In genomic region chr15:63888440-63888839, GRCm38 (mm10) we compare ENCODE assay signal across 28 mouse cellular contexts. TPM values are rescaled to one million over a fixed set of nuclear protein-coding genes. Genes with fewer than 3 reads are reported as not detected.
"Had no signal": no experiment of that assay in that cellular context is flagged by ENCODE, and none has a peak within 500 bp of the region (broad histone marks: within the 10 kb centered on the region; RNA-seq: fewer than 3 reads in every experiment).

No protein-coding gene starts in this region.

RNA-seq across cellular contexts. Expression of gene Gsdmc3, which starts 10.1 kb away (rescaled TPM):
- total RNA-seq: gastrocnemius, adult 2 months; gastrocnemius, postnatal 10 days; gastrocnemius, postnatal 25 days; gastrocnemius, postnatal 4 days; heart, adult 2 months; heart, postnatal 14 days; heart, postnatal 36 days; hematopoietic stem cell, adult 5-6 weeks; hindbrain, postnatal 0 days; layer of hippocampus, adult 2 months; layer of hippocampus, postnatal 10 days; layer of hippocampus, postnatal 25 days; left cerebral cortex, adult 2 months; left cerebral cortex, postnatal 14 days; left cerebral cortex, postnatal 36 days; liver, adult 2 months had no signal
- polyA plus RNA-seq: frontal cortex, adult 2 months; heart, adult 2 months; heart, embryonic 11.5 days; heart, embryonic 13.5 days; heart, embryonic 15.5 days; heart, postnatal 0 days; hindbrain, embryonic 11.5 days; hindbrain, embryonic 13.5 days; hindbrain, embryonic 15.5 days; hindbrain, postnatal 0 days; limb, embryonic 11.5 days; limb, embryonic 13.5 days; limb, embryonic 15.5 days; liver, adult 2 months; liver, embryonic 12.5 days had no signal

RNA-seq across cellular contexts. Expression of gene Gsdmc4, which starts 23.7 kb away (rescaled TPM):
- total RNA-seq: gastrocnemius, adult 2 months; gastrocnemius, postnatal 10 days; gastrocnemius, postnatal 25 days; gastrocnemius, postnatal 4 days; heart, adult 2 months; heart, postnatal 14 days; heart, postnatal 36 days; hematopoietic stem cell, adult 5-6 weeks; hindbrain, postnatal 0 days; layer of hippocampus, adult 2 months; layer of hippocampus, postnatal 10 days; layer of hippocampus, postnatal 25 days; left cerebral cortex, adult 2 months; left cerebral cortex, postnatal 36 days; liver, adult 2 months had no signal
- polyA plus RNA-seq: heart, embryonic 11.5 days; heart, embryonic 13.5 days; heart, embryonic 15.5 days; heart, postnatal 0 days; hindbrain, embryonic 11.5 days; hindbrain, embryonic 13.5 days; hindbrain, embryonic 15.5 days; hindbrain, postnatal 0 days; limb, embryonic 11.5 days; limb, embryonic 13.5 days; limb, embryonic 15.5 days; liver, embryonic 12.5 days had no signal

RNA-seq across cellular contexts. Expression of gene Gsdmc2, which starts 43.5 kb away (rescaled TPM):
- total RNA-seq: gastrocnemius, adult 2 months; gastrocnemius, postnatal 25 days; gastrocnemius, postnatal 4 days; heart, adult 2 months; heart, postnatal 14 days; heart, postnatal 36 days; hematopoietic stem cell, adult 5-6 weeks; hindbrain, postnatal 0 days; layer of hippocampus, adult 2 months; layer of hippocampus, postnatal 10 days; layer of hippocampus, postnatal 25 days; left cerebral cortex, adult 2 months; left cerebral cortex, postnatal 14 days; left cerebral cortex, postnatal 36 days; liver, adult 2 months had no signal
- polyA plus RNA-seq: frontal cortex, adult 2 months; heart, adult 2 months; heart, embryonic 11.5 days; heart, embryonic 13.5 days; heart, embryonic 15.5 days; heart, postnatal 0 days; hindbrain, embryonic 11.5 days; hindbrain, embryonic 13.5 days; hindbrain, embryonic 15.5 days; limb, embryonic 11.5 days; limb, embryonic 13.5 days; liver, embryonic 12.5 days had no signal
